Mouse (Mus musculus): ENCODE results near the gene Brsk1. TPM values are rescaled to one million over a fixed set of nuclear protein-coding genes. Genes with fewer than 3 reads are reported as not detected.
A peak's percentile ranks its signal among the peaks of the same experiment; 100 is the strongest.

The Brsk1 gene
- 3.6 and 3.8 TPM in 2 replicates for polyA plus RNA-seq (2016; fragmentation: Nextera tagmentation; extraction: Ambion mirVana)

- Histone ChIP-seq H3K27ac (peak within 1 kb of the TSS; percentile 97), H3K9ac (peak within 1 kb of the TSS; percentile 100), H3K4me3 (replicated peaks) (peak within 1 kb of the TSS; percentile 100), H3K36me3 (replicated peaks) (peaks cover 30% of the 10 kb centered on the region), H3K4me1 (peaks cover 14% of the 10 kb centered on the region), H3K9me3 (no peaks in the 10 kb centered on the region), H3K27me3 (no peaks in the 10 kb centered on the region), H3K4me2 (peak within 1 kb of the TSS; percentile 77)
- WGBS = 4% methylated on average over 4 of the region's 18 CpGs
- ATAC-seq (ENCODE audit: low FRiP score) = peak; percentile 93
Observed at GRCm38 (mm10) chr7:4690387-4690786, at the start of gene Brsk1. Gene Brsk1, plus strand, starts transcription at chr7:4690604.

GRCm38 (mm10) chr7:4641155-4641554, 49.2 kb upstream of the Brsk1 start:
- ATAC-seq (ENCODE audit: low FRiP score) = no peak
- Histone ChIP-seq H3K4me3 (replicated peaks) (no peak overlapping the region), H3K36me3 (replicated peaks) (peaks cover 93% of the 10 kb centered on the region), H3K9ac (no peak overlapping the region), H3K4me1 (no peaks in the 10 kb centered on the region), H3K9me3 (no peaks in the 10 kb centered on the region), H3K27ac (no peak overlapping the region), H3K4me2 (no peak overlapping the region), H3K27me3 (no peaks in the 10 kb centered on the region)
- 79% methylated on average over 11 of the region's 11 CpGs for WGBS

GRCm38 (mm10) chr7:4641956-4642355, 48.4 kb upstream of the Brsk1 start:
- WGBS = 95% methylated on average over 7 of the region's 7 CpGs
- Histone ChIP-seq H3K9ac (no peak overlapping the region), H3K4me1 (no peaks in the 10 kb centered on the region), H3K27ac (no peak overlapping the region), H3K4me2 (no peak overlapping the region), H3K9me3 (no peaks in the 10 kb centered on the region), H3K4me3 (replicated peaks) (no peak overlapping the region), H3K36me3 (replicated peaks) (peaks cover 92% of the 10 kb centered on the region), H3K27me3 (no peaks in the 10 kb centered on the region)
- ATAC-seq (ENCODE audit: low FRiP score) = no peak

GRCm38 (mm10) chr7:4643225-4643624, 47.2 kb upstream of the Brsk1 start:
- peaks cover 85% of the 10 kb centered on the region for H3K36me3 ChIP-seq (replicated peaks)
- no peak overlapping the region for H3K4me3 ChIP-seq (replicated peaks)
- no peak overlapping the region for H3K4me2 ChIP-seq
- H3K9ac ChIP-seq = no peak overlapping the region
- no peak overlapping the region for H3K27ac ChIP-seq
- no peaks in the 10 kb centered on the region for H3K9me3 ChIP-seq
- no peak for ATAC-seq (ENCODE audit: low FRiP score)
- 91% methylated on average over 6 of the region's 6 CpGs for WGBS
- H3K27me3 ChIP-seq = no peaks in the 10 kb centered on the region
- no peaks in the 10 kb centered on the region for H3K4me1 ChIP-seq

GRCm38 (mm10) chr7:4646806-4647205, 43.6 kb upstream of the Brsk1 start:
- H3K9ac ChIP-seq = no peak overlapping the region
- H3K36me3 ChIP-seq (replicated peaks) = peaks cover 59% of the 10 kb centered on the region
- H3K4me3 ChIP-seq (replicated peaks) = no peak overlapping the region

GRCm38 (mm10) chr7:4647291-4647690, 43.1 kb upstream of the Brsk1 start:
- no peak overlapping the region for H3K4me2 ChIP-seq
- H3K27ac ChIP-seq = no peak overlapping the region
- H3K4me1 ChIP-seq = no peaks in the 10 kb centered on the region
- no peaks in the 10 kb centered on the region for H3K9me3 ChIP-seq
- no peak overlapping the region for H3K9ac ChIP-seq
- WGBS = 85% methylated on average over 6 of the region's 6 CpGs
- ATAC-seq (ENCODE audit: low FRiP score) = no peak
- H3K4me3 ChIP-seq (replicated peaks) = no peak overlapping the region
- no peaks in the 10 kb centered on the region for H3K27me3 ChIP-seq
- peaks cover 54% of the 10 kb centered on the region for H3K36me3 ChIP-seq (replicated peaks)

More at GRCm38 (mm10) chr7:4646806-4647205, 43.6 kb upstream of the Brsk1 start:
- no peak for ATAC-seq (ENCODE audit: low FRiP score)
- no peak overlapping the region for H3K4me2 ChIP-seq
- H3K4me1 ChIP-seq = no peaks in the 10 kb centered on the region
- H3K27me3 ChIP-seq = no peaks in the 10 kb centered on the region
- H3K27ac ChIP-seq = no peak overlapping the region
- WGBS = 87% methylated on average over 3 of the region's 3 CpGs
- H3K9me3 ChIP-seq = no peaks in the 10 kb centered on the region

GRCm38 (mm10) chr7:4647992-4648391, 42.4 kb upstream of the Brsk1 start:
- Histone ChIP-seq H3K27me3 (no peaks in the 10 kb centered on the region), H3K4me1 (no peaks in the 10 kb centered on the region), H3K27ac (no peak overlapping the region), H3K36me3 (replicated peaks) (peaks cover 54% of the 10 kb centered on the region), H3K9ac (no peak overlapping the region), H3K9me3 (no peaks in the 10 kb centered on the region), H3K4me3 (replicated peaks) (no peak overlapping the region), H3K4me2 (no peak overlapping the region)
- WGBS = 94% methylated on average over 2 of the region's 2 CpGs
- no peak for ATAC-seq (ENCODE audit: low FRiP score)

- Histone ChIP-seq H3K9me3 (no peaks in the 10 kb centered on the region), H3K4me2 (no peak overlapping the region), H3K27me3 (no peaks in the 10 kb centered on the region), H3K4me3 (replicated peaks) (no peak overlapping the region), H3K36me3 (replicated peaks) (peaks cover 23% of the 10 kb centered on the region), H3K4me1 (peaks cover 10% of the 10 kb centered on the region), H3K9ac (no peak overlapping the region), H3K27ac (no peak overlapping the region)
- no peak for ATAC-seq (ENCODE audit: low FRiP score)
- 96% methylated on average over 8 of the region's 8 CpGs for WGBS
Observed at GRCm38 (mm10) chr7:4651581-4651980, 38.8 kb upstream of the Brsk1 start.

GRCm38 (mm10) chr7:4652726-4653125, 37.7 kb upstream of the Brsk1 start:
- Histone ChIP-seq H3K4me1 (peaks cover 22% of the 10 kb centered on the region), H3K4me2 (no peak overlapping the region), H3K27ac (no peak overlapping the region), H3K27me3 (no peaks in the 10 kb centered on the region), H3K9me3 (no peaks in the 10 kb centered on the region), H3K9ac (no peak overlapping the region), H3K4me3 (replicated peaks) (no peak overlapping the region), H3K36me3 (replicated peaks) (peaks cover 18% of the 10 kb centered on the region; the same call in 1 of the 2 replicates)
- 98% methylated on average over 5 of the region's 5 CpGs for WGBS
- no peak for ATAC-seq (ENCODE audit: low FRiP score)

- Histone ChIP-seq H3K4me2 (no peak overlapping the region), H3K9ac (no peak overlapping the region), H3K4me3 (replicated peaks) (no peak overlapping the region), H3K9me3 (no peaks in the 10 kb centered on the region), H3K27me3 (no peaks in the 10 kb centered on the region), H3K36me3 (replicated peaks) (peaks cover 18% of the 10 kb centered on the region; the same call in 1 of the 2 replicates), H3K27ac (no peak overlapping the region), H3K4me1 (peaks cover 26% of the 10 kb centered on the region)
- no peak for ATAC-seq (ENCODE audit: low FRiP score)
- 91% methylated on average over 5 of the region's 5 CpGs for WGBS
Observed at GRCm38 (mm10) chr7:4653351-4653750, 37.1 kb upstream of the Brsk1 start.

- peaks cover 18% of the 10 kb centered on the region; the same call in 1 of the 2 replicates for H3K36me3 ChIP-seq (replicated peaks)
- no peak overlapping the region for H3K4me3 ChIP-seq (replicated peaks)
- no peak overlapping the region for H3K27ac ChIP-seq
- H3K4me2 ChIP-seq = no peak overlapping the region
- no peaks in the 10 kb centered on the region for H3K9me3 ChIP-seq
- no peak overlapping the region for H3K9ac ChIP-seq
- 89% methylated on average over 7 of the region's 7 CpGs for WGBS
- no peak for ATAC-seq (ENCODE audit: low FRiP score)
- no peaks in the 10 kb centered on the region for H3K27me3 ChIP-seq
- peaks cover 26% of the 10 kb centered on the region for H3K4me1 ChIP-seq
Observed at GRCm38 (mm10) chr7:4653780-4654179, 36.6 kb upstream of the Brsk1 start.

GRCm38 (mm10) chr7:4654221-4654620, 36.2 kb upstream of the Brsk1 start:
- 96% methylated on average over 2 of the region's 2 CpGs for WGBS
- Histone ChIP-seq H3K27me3 (no peaks in the 10 kb centered on the region), H3K36me3 (replicated peaks) (peaks cover 18% of the 10 kb centered on the region; the same call in 1 of the 2 replicates), H3K9me3 (no peaks in the 10 kb centered on the region), H3K9ac (no peak overlapping the region), H3K4me3 (replicated peaks) (no peak overlapping the region), H3K4me2 (no peak overlapping the region), H3K4me1 (peaks cover 26% of the 10 kb centered on the region), H3K27ac (no peak overlapping the region)
- no peak for ATAC-seq (ENCODE audit: low FRiP score)

- no peak for ATAC-seq (ENCODE audit: low FRiP score)
- Histone ChIP-seq H3K4me2 (no peak overlapping the region), H3K27me3 (no peaks in the 10 kb centered on the region), H3K9me3 (no peaks in the 10 kb centered on the region), H3K4me3 (replicated peaks) (no peak overlapping the region), H3K9ac (no peak overlapping the region), H3K27ac (no peak overlapping the region), H3K4me1 (peaks cover 34% of the 10 kb centered on the region), H3K36me3 (replicated peaks) (peaks cover 18% of the 10 kb centered on the region; the same call in 1 of the 2 replicates)
- WGBS = 92% methylated on average over 4 of the region's 4 CpGs
Observed at GRCm38 (mm10) chr7:4655393-4655792, 35.0 kb upstream of the Brsk1 start.
